Mouse (Mus musculus): Measurements from ENCODE around the gene Rps2.

DNA sequence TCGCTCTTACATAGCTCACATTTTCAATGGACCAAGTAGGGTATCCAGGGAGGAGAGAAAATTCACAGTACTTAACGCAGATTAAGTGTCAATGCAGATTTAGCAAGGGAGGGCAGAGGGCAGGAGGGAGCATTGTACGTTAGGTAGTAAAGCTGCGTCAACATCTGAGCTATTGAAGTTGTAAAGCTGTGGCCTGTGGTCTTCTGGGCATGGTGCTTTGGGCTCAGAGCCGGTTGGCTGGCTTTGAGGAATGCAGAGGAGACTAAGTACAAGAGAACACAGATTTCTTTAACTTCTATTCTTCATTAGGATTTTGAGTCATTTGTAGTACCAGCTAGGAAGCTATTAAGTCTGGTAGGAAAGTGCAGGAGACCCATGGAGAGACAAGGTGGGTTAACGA is 2.4 kb upstream of the Rps2 start:
- no peak for TF ChIP-seq CTCF (IDR thresholded peaks at IDR 0.05; ENCODE audit: control insufficient read depth, insufficient read depth, insufficient read length)
- no peak for TF ChIP-seq MAX (IDR thresholded peaks at IDR 0.05)
- no peak for TF ChIP-seq FOSL1 (IDR thresholded peaks at IDR 0.05; ENCODE audit: insufficient read depth, low read length, poor library complexity, severe bottlenecking)
- no peak for TF ChIP-seq MYOD1 (IDR thresholded peaks at IDR 0.05; ENCODE audit: control insufficient read depth, insufficient read length, low read depth)
- no peak for TF ChIP-seq MYOG (IDR thresholded peaks at IDR 0.05; ENCODE audit: control insufficient read depth, extremely low read depth, insufficient read length)
- TF ChIP-seq USF1 (IDR thresholded peaks at IDR 0.05; ENCODE audit: low read depth), result no peak

Measured in C2C12 (cell line).